Mouse (Mus musculus) limb, embryonic 11.5 days (tissue): ENCODE measurements around the gene Mlf1. TPM values are rescaled to one million over a fixed set of nuclear protein-coding genes. Genes with fewer than 3 reads are reported as not detected.
A peak's percentile ranks its signal among the peaks of the same experiment; 100 is the strongest.

Experiments
- ATAC-seq: fragments of 200-750 bp; cut with Nextera tagmentation; 2 replicates; pipeline ENCODE4 v1.8.0; 2017; ENCODE audit warnings: low read depth; ENCODE audit not compliant: insufficient number of reproducible peaks, low FRiP score, low TSS enrichment
- DNase-seq: peaks from one replicate; pipeline ENCODE4 v3.0.0-alpha.2; 2015; ENCODE audit warnings: low spot score
- H3K27ac ChIP-seq: fragments of 300-500 bp; sonication (generic); replicated peaks from 2 replicates; pipeline ENCODE4 v1.5.1; 2014; ENCODE audit warnings: low read depth, mild to moderate bottlenecking, low read length
- H3K27me3 ChIP-seq: fragments of 300-500 bp; sonication (generic); 2 replicates; pipeline ENCODE4 v1.6.1; 2014; ENCODE audit warnings: mild to moderate bottlenecking, low read length, mixed read lengths; ENCODE audit not compliant: control insufficient read depth, insufficient read depth
- H3K36me3 ChIP-seq: fragments of 300-500 bp; sonication (generic); 2 replicates; pipeline ENCODE4 v1.6.1; 2014; ENCODE audit warnings: mild to moderate bottlenecking, low read length, moderate library complexity, mixed read lengths; ENCODE audit not compliant: control insufficient read depth, insufficient read depth
- H3K4me1 ChIP-seq: fragments of 300-500 bp; sonication (generic); 2 replicates; pipeline ENCODE4 v1.6.1; 2014; ENCODE audit warnings: low read length, mixed read lengths; ENCODE audit not compliant: control insufficient read depth, insufficient read depth
- H3K4me2 ChIP-seq: fragments of 300-500 bp; sonication (generic); 2 replicates; pipeline ENCODE4 v1.6.1; 2014; ENCODE audit warnings: low read depth, mild to moderate bottlenecking, moderate library complexity; ENCODE audit not compliant: severe bottlenecking
- H3K4me3 ChIP-seq: fragments of 300-500 bp; sonication (generic); 2 replicates; pipeline ENCODE4 v1.5.1; 2014; ENCODE audit warnings: low read depth, low read length
- H3K9ac ChIP-seq: fragments of 300-500 bp; sonication (generic); 2 replicates; pipeline ENCODE4 v1.6.1; 2014; ENCODE audit warnings: mild to moderate bottlenecking, low read length
- H3K9me3 ChIP-seq: fragments of 300-500 bp; sonication (generic); 2 replicates; pipeline ENCODE4 v1.6.1; 2016; ENCODE audit warnings: low read length; ENCODE audit not compliant: control insufficient read depth
- WGBS: fragments of 180-500 bp; shearing (Covaris S2); extraction: QIAGEN DNeasy Blood & Tissue Kit; methylation state at CpG from one replicate; pipeline ENCODE4 v1.1.7; 2014; 5-methylcytosine and 5-hydroxymethylcytosine counted together
- polyA plus RNA-seq: library from polyadenylated mRNA; unstranded; fragments of >200 nt; fragmentation: Nextera tagmentation; extraction: Ambion mirVana; gene quantifications from 2 replicates; pipeline ENCODE4 v1.2.1, GENCODE M21; 2014

The Mlf1 gene
- polyA plus RNA-seq, 1 experiment from 2014 or later, result 26.3 TPM

GRCm38 (mm10) chr3:67375063-67375462, 1.2 kb downstream of the Mlf1 start, which contains the start of gene Gm17402:
Gm17402 (minus strand) TSS chr3:67375163.
- Histone ChIP-seq H3K27me3 (no peaks in the 10 kb centered on the region; the same call in 1 of the 2 replicates), H3K4me1 (no peaks in the 10 kb centered on the region), H3K9ac (peak within 1 kb of the TSS; percentile 53), H3K27ac (no peak within 1 kb of the TSS), H3K4me3 (peak within 1 kb of the TSS; percentile 47), H3K4me2 (peak within 1 kb of the TSS; percentile 81), H3K36me3 (no peaks in the 10 kb centered on the region), H3K9me3 (no peaks in the 10 kb centered on the region)
- 51% methylated on average over 3 of the region's 3 CpGs for WGBS
- ATAC-seq (no peak), DNase-seq (no peak)

- Histone ChIP-seq H3K4me2 (no peak overlapping the region), H3K4me1 (no peaks in the 10 kb centered on the region), H3K27me3 (no peaks in the 10 kb centered on the region), H3K36me3 (no peaks in the 10 kb centered on the region), H3K4me3 (no peak overlapping the region), H3K9me3 (no peaks in the 10 kb centered on the region), H3K9ac (no peak overlapping the region), H3K27ac (no peak overlapping the region)
- ATAC-seq, result no peak
- DNase-seq, result no peak
Measured at GRCm38 (mm10) chr3:67378215-67378614, 4.3 kb downstream of the Mlf1 start.

- DNase-seq (no peak), ATAC-seq (peak; percentile 67; the same call in 1 of the 2 replicates)
- peaks cover 6% of the 10 kb centered on the region; the same call in 1 of the 2 replicates for H3K4me1 ChIP-seq
- H3K9ac ChIP-seq, result no peak overlapping the region
- peak overlapping the region; percentile 98 for H3K4me3 ChIP-seq
- no peaks in the 10 kb centered on the region for H3K27me3 ChIP-seq
- 37% methylated on average over 8 of the region's 8 CpGs for WGBS
- peak overlapping the region; percentile 69; the same call in 1 of the 2 replicates for H3K4me2 ChIP-seq
- no peak overlapping the region for H3K27ac ChIP-seq
- H3K36me3 ChIP-seq, result no peaks in the 10 kb centered on the region; the same call in 1 of the 2 replicates
- H3K9me3 ChIP-seq, result peaks cover 3% of the 10 kb centered on the region; the same call in 1 of the 2 replicates
Measured at GRCm38 (mm10) chr3:67429338-67429998, 55.6 kb downstream of the Mlf1 start.

GRCm38 (mm10) chr3:67429999-67430380, 56.1 kb downstream of the Mlf1 start, which contains the start of gene Gfm1:
Gfm1 (plus strand) TSS chr3:67430096.
- Histone ChIP-seq H3K9me3 (peaks cover 3% of the 10 kb centered on the region; the same call in 1 of the 2 replicates), H3K27ac (no peak within 1 kb of the TSS), H3K4me2 (peak within 1 kb of the TSS; percentile 69), H3K36me3 (no peaks in the 10 kb centered on the region; the same call in 1 of the 2 replicates), H3K27me3 (no peaks in the 10 kb centered on the region), H3K4me1 (peaks cover 6% of the 10 kb centered on the region; the same call in 1 of the 2 replicates), H3K9ac (peak within 1 kb of the TSS; percentile 84), H3K4me3 (peak within 1 kb of the TSS; percentile 98)
- peak; percentile 84; the same call in 1 of the 2 replicates for ATAC-seq
- peak; percentile 89 for DNase-seq
- under 1% methylated on average over 24 of the region's 24 CpGs for WGBS

GRCm38 (mm10) chr3:67434011-67434410, 60.1 kb downstream of the Mlf1 start:
- ATAC-seq, result no peak
- 92% methylated on average over 6 of the region's 6 CpGs for WGBS
- no peaks in the 10 kb centered on the region for H3K9me3 ChIP-seq
- H3K4me2 ChIP-seq, result no peak overlapping the region
- DNase-seq, result no peak
- H3K36me3 ChIP-seq, result peaks cover 9% of the 10 kb centered on the region; the same call in 1 of the 2 replicates
- no peak overlapping the region for H3K4me3 ChIP-seq
- H3K4me1 ChIP-seq, result peaks cover 6% of the 10 kb centered on the region; the same call in 1 of the 2 replicates
- H3K27ac ChIP-seq, result no peak overlapping the region
- H3K27me3 ChIP-seq, result no peaks in the 10 kb centered on the region
- H3K9ac ChIP-seq, result no peak overlapping the region

GRCm38 (mm10) chr3:67447143-67447542, 73.2 kb downstream of the Mlf1 start:
- Histone ChIP-seq H3K9ac (no peak overlapping the region), H3K27ac (no peak overlapping the region), H3K4me3 (no peak overlapping the region), H3K27me3 (no peaks in the 10 kb centered on the region), H3K4me2 (no peak overlapping the region), H3K9me3 (no peaks in the 10 kb centered on the region), H3K36me3 (peaks cover 15% of the 10 kb centered on the region; the same call in 1 of the 2 replicates), H3K4me1 (no peaks in the 10 kb centered on the region)
- ATAC-seq (no peak), DNase-seq (no peak)
- 96% methylated on average over 2 of the region's 2 CpGs for WGBS

Other genes starting within 250 kb of the Mlf1 start
- gene Gm17402, start 1.1 kb downstream of the Mlf1 start, polyA plus RNA-seq, result not detected in 2 replicates
- 55.4 and 60.5 TPM in 2 replicates for gene Gfm1, start 56.0 kb downstream of the Mlf1 start, polyA plus RNA-seq
- 119 and 125 TPM in 2 replicates for gene Lxn, start 89.8 kb downstream of the Mlf1 start, polyA plus RNA-seq
- 9.8 TPM in 2 replicates for gene Rarres1, start 141.4 kb downstream of the Mlf1 start, polyA plus RNA-seq
- gene Mfsd1, start 208.6 kb downstream of the Mlf1 start, polyA plus RNA-seq, result 62.6 and 63.1 TPM in 2 replicates